Mouse (Mus musculus) brain, embryonic 14.5 days (tissue): ENCODE data around the gene Dgkh.

Experiments used
- CTCF ChIP-seq: fragments of 200-500 bp; IDR thresholded peaks from 2 replicates; pipeline ENCODE4 v1.5.1; 2012; ENCODE audit warnings: inconsistent platforms, mild to moderate bottlenecking, moderate library complexity, borderline replicate concordance; ENCODE audit not compliant: insufficient read depth, insufficient read length; ENCODE audit errors: extremely low read depth
- POLR2A ChIP-seq: fragments of 200-500 bp; IDR thresholded peaks from 2 replicates; pipeline ENCODE4 v1.6.1; 2012; ENCODE audit warnings: mild to moderate bottlenecking, inconsistent platforms, borderline replicate concordance; ENCODE audit not compliant: poor library complexity, insufficient read depth, insufficient read length, severe bottlenecking; ENCODE audit errors: extremely low read depth

GRCm38 (mm10) chr14:78747454-78747853 lies 14.9 kb upstream of the Dgkh start:
- TF ChIP-seq CTCF (no peak), POLR2A (no peak)
